Mouse (Mus musculus) thymus, postnatal 36 days (tissue): ENCODE measurements around the gene Sptssb.
A peak's percentile ranks its signal among the peaks of the same experiment; 100 is the strongest.

Experiments
- DNase-seq, 2 experiments: peaks; one replicate each; pipeline ENCODE4 v3.0.0; 2022; ENCODE audit warnings: mixed read lengths in 2 of 2

Sptssb gene

GRCm38 (mm10) chr3:69859858-69860588 is at the start of gene Sptssb:
Gene Sptssb (minus strand): TSS chr3:69859940.
- no peak for DNase-seq

DNA sequence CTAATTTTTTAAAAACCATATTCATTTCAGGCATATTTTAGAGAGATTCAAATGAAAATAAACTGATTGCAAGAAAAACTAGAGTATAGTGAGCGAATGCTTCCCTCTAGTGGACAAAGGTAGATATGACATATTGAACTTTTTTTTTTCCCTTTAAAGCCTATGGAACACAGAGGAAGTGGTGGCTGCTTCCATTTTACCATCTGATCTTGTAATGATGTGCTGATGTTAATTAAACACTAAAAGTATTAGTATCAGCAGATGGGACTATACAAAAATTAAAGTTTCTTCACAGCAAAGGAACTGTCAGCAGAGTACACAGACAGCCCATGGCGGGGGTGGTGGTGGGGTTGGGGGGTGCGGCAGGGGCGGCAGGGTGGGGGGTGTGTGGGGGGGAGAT is 48.3 kb upstream of the Sptssb start:
- no peak for DNase-seq

GRCm38 (mm10) chr3:69907564-69907963 is 47.8 kb upstream of the Sptssb start:
- no peak for DNase-seq

- DNase-seq = no peak
Measured at GRCm38 (mm10) chr3:69902787-69903477, 43.2 kb upstream of the Sptssb start.

DNA sequence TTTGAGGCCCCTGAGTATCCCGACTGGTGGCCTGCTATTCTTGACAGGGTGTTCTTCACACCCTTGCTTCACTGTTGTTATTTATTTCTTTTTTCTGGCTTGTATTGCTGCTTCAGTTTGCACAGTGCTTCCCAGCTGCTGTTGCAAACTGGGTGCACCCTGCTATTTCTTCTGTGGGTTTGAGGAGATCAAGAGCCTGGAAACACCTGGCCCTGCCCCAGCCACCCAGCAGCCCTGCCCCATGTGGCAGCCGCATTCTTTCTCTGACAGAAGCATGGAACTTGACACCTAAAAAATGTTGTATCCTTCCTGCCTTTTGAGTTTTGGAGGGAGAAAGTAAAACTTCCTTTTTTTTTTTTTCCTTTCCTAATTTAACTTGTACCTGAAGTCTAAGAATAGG is 42.6 kb upstream of the Sptssb start:
- peak; percentile 46 to 73 for DNase-seq

GRCm38 (mm10) chr3:69901874-69902381 is 42.2 kb upstream of the Sptssb start:
- DNase-seq = no peak

- no peak for DNase-seq
Measured at GRCm38 (mm10) chr3:69900335-69900734, 40.6 kb upstream of the Sptssb start.

DNA sequence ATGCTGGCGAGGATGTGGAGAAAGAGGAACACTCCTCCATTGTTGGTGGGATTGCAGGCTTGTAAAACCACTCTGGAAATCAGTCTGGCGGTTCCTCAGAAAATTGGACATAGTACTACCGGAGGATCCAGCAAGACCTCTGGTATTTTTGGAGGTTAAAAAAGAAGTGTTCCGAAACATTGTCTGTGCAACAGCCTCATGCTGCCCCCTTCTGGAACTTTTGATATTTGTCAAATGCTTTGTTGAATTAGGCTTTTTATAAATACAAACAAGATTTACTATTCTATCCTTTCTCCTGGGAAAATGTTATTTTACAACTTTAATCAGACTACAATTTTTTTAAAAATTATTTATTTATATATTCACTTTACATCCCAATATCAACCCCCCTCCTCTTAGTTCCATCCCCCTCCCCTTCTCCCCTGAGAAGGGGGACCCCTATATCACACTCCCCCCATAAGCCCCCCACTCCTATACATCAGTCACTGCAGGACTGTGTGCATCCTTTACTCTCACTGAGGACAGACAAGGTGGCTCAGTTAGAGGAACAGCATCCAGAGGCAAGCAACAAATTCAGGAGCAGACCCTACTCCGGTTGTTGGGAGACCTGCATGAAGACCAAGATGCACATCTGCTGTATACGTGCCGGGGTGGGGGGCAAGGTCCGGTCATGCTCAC is 38.3 kb upstream of the Sptssb start:
- no peak for DNase-seq

DNA sequence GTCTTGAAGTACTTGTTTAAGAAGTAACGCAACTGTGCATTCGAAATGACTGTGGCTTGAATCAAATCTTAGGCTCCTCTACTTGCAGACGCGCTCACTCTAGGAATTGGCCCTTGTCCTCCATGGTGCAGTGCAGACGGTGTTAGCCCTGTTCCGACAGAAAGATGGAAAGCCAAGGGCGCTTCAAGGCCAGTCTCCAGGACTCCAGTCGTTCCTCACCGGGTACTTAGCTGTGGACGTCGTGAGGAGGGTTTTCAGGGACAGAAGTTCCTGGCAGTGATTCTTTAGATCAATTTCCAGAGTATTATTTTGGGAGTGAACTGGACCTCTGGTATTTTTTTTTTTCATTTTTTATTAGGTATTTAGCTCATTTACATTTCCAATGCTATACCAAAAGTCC is 35.8 kb upstream of the Sptssb start:
- DNase-seq = no peak

- no peak for DNase-seq
Measured at GRCm38 (mm10) chr3:69892187-69893094, 32.7 kb upstream of the Sptssb start.

- no peak for DNase-seq
Measured at GRCm38 (mm10) chr3:69885866-69886265, 26.1 kb upstream of the Sptssb start.

- no peak for DNase-seq
Measured at GRCm38 (mm10) chr3:69883710-69884109, 24.0 kb upstream of the Sptssb start.

DNA sequence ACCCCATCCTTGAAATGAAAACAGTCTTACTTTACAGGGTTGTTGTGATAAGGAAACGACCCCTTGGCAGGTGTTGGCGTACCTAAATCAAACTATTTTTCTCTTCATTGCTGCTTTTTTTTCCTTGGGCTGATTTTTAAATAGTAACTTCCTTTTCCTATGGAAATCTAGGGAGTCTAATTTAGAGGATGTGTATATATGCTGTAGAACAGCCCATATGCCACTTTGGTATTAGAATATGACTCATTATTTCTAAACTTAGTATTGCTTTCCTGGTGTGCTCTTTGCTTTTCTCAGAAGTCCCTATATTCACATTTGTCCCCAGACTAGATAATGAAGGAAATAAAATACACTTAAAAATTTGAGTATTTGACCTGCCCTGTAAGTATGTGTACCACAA is 17.8 kb upstream of the Sptssb start:
- no peak for DNase-seq

GRCm38 (mm10) chr3:69874721-69875120 is 15.0 kb upstream of the Sptssb start:
- no peak for DNase-seq

GRCm38 (mm10) chr3:69872661-69873327 is 13.1 kb upstream of the Sptssb start:
- DNase-seq = no peak

DNA sequence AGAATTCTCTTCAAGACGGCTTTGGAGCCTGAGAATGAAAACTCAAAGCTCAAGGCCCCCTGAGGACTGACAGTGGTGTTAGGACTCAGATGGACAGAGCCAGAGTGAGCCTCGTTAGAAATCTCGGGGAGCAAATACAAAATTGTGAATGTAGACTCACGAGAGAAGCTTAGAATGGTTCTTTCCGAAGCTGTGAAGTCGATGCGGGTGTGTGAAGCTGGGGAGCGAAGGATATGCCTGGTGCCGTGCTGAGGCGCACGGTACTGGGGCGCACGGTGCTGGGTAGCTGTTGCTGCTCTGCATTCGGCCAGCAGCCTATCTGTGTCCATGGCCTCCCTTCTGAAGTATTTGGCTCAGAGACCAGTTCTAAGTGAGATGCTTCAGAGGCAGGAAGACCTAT is 11.4 kb upstream of the Sptssb start:
- no peak for DNase-seq

- DNase-seq = no peak
Measured at GRCm38 (mm10) chr3:69869702-69870101, 10.0 kb upstream of the Sptssb start.

DNA sequence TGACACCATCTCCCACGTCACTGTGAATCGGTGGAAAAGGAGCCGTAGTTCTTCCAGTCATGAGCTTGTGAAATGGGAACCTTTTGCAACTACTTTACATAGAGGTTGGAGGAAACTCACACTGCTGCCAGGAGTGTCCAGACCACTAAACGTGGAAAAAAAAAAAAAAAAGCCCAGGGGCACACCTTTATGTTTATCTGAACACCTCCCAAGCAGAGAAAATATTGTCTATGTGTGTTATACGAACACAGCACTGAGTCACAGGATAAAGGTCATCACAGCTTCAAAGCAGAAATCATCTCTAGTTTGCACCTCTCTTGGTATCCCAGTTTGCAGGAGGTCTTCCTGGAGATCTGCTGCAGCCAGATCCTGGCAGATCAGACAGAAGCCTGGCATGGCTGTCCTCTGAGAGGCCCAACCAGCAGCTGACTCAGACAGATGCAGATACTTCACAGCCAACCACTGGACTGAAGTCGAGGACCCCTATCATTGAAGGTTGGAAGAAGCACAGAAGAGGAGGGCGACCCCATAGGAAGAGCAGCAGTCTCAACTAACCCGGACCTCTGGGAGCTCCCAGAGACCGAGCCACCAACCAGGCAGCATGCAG is 2.2 kb upstream of the Sptssb start:
- DNase-seq = no peak

DNA sequence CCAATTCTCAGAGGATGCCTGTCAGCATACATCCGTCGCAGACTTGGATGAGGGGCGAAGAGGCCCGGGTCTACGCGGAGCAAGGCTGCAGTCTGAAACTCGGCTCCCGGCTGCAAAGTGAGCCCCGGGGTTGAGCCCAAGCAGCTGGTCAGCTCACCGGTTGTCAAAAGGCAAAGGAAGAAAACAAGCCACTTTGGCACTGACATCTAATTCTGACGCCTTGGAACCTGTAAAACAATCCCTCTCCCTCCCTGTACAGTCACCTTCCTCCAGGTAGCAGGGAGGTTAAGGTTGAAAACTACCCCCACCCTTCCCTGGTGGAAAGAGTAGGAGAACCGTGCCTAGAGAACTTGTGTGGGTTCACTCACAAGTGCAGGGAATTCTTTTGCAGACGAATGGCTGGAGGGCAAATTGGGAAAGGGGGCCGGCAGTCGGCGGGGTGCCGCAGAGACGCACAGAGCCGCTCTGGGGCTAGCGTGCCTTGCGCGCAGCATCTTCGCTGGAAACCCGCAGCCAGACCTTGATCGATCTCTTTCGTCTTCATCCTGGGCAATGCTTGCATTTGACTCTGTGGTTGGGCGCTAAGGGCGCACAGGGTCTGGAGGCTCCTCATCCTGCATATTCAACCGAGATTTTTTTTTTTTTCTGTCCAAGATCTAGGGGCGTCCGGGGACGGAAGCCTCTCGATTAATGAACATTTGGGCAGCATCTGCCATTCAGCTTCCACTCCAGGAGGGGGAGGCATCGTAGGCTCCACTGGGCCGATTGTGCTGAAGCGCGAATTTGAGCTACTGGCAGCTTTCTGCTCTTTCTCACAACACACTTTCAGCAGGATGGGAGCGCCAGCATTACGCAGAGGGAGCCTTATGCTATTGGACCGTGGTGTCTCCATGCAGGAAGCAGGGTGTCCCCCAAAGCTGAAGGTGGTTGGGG is 1.1 kb upstream of the Sptssb start:
- no peak for DNase-seq

DNA sequence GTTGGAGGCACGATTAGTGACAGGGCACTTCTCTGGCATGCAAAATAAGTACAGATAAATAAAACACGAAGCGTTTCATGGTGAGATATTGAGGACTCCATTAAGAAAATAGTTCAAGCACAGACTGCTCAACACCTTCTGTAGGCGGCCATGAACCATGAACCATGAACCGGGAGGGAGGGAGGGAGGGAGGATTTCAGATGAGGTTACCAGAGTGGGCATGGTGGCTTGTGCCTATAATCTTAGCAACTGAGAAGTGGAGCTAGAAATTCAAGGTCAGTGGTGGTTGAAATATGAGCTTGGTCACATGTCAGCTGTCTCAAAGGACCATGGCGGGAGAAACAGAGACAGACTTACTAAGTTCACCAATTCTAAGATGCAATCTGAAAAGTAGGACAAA is 20.3 kb downstream of the Sptssb start:
- no peak for DNase-seq
